17 mouse cellular contexts compared by ENCODE assay signal in the genomic region with DNA sequence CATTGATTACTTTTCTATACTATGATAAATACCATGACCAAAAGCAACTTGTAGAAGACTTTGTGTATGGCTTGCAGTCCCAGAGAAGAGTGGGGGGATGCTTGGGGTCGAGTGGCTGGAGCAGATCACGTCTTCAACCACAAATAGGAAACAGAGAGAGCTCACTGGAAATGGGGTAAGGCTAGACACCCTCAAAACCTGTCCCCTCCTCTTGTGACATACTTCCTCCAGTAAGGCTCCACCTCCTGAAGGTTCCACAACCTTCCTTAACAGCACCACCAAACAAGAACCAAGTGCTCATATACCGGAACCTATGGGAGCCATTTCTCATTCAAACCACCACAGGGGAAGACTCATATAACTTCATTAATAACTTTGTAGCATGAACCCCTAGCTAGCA.
"Had no signal": no experiment of that assay in that cellular context is flagged by ENCODE, and none has a peak within 500 bp of the region (broad histone marks: within the 10 kb centered on the region; RNA-seq: fewer than 3 reads in every experiment).

No protein-coding gene starts in this region.

- DNase-seq: lung, adult 18-20 months; lung, postnatal 4 days; retina, postnatal 1 day; right cerebral cortex, adult 18-20 months; right cerebral cortex, postnatal 25 days; spleen, adult 18-20 months; thymus, adult 18-20 months; thymus, postnatal 25 days; thymus, postnatal 4 days had no signal

- H3K9me3 ChIP-seq: liver, embryonic 15.5 days; midbrain, embryonic 10.5 days; midbrain, embryonic 12.5 days; neural tube, embryonic 13.5 days; neural tube, embryonic 15.5 days had no signal

- H3K36me3 ChIP-seq: liver, embryonic 15.5 days; midbrain, embryonic 10.5 days; midbrain, embryonic 12.5 days; neural tube, embryonic 13.5 days; neural tube, embryonic 15.5 days had no signal

- H3K27ac ChIP-seq: liver, embryonic 15.5 days; midbrain, embryonic 10.5 days; midbrain, embryonic 12.5 days; neural tube, embryonic 13.5 days; neural tube, embryonic 15.5 days had no signal

- H3K4me3 ChIP-seq: liver, embryonic 15.5 days; midbrain, embryonic 10.5 days; midbrain, embryonic 12.5 days; myocyte; neural tube, embryonic 13.5 days; neural tube, embryonic 15.5 days had no signal

- H3K9ac ChIP-seq: liver, embryonic 15.5 days; lung, embryonic 14.5 days; midbrain, embryonic 12.5 days; neural tube, embryonic 13.5 days; neural tube, embryonic 15.5 days had no signal

- H3K4me1 ChIP-seq: neural tube, embryonic 13.5 days had no signal

- H3K4me2 ChIP-seq: lung, embryonic 14.5 days; midbrain, embryonic 12.5 days; neural tube, embryonic 13.5 days; neural tube, embryonic 15.5 days had no signal

- ATAC-seq: midbrain, embryonic 16.5 days had no signal

- H3K27me3 ChIP-seq: liver, embryonic 15.5 days; midbrain, embryonic 12.5 days; neural tube, embryonic 13.5 days; neural tube, embryonic 15.5 days had no signal
